Mouse (Mus musculus) brown adipose tissue, adult 24 weeks (tissue): ENCODE data around the gene Col13a1. TPM values are rescaled to one million over a fixed set of nuclear protein-coding genes. Genes with fewer than 3 reads are reported as not detected.

Experiments
- H3K27ac ChIP-seq: fragments of 200-500 bp; replicated peaks from 2 replicates; pipeline ENCODE4 v1.5.1; 2012; ENCODE audit warnings: low read depth, mild to moderate bottlenecking, low read length
- H3K4me1 ChIP-seq: fragments of 200-500 bp; 2 replicates; pipeline ENCODE4 v1.6.1; 2012; ENCODE audit warnings: low read length, mixed read lengths; ENCODE audit not compliant: control insufficient read depth, insufficient read depth, insufficient read length
- H3K4me3 ChIP-seq: fragments of 200-500 bp; 2 replicates; pipeline ENCODE4 v1.5.1; 2012; ENCODE audit warnings: low read depth, mild to moderate bottlenecking, low read length, moderate library complexity; ENCODE audit not compliant: insufficient read depth
- polyA plus RNA-seq: library from polyadenylated mRNA; stranded (reverse); fragments of >200 nt; gene quantifications from 2 replicates; pipeline ENCODE4 v1.2.4, GENCODE M21; 2012; ENCODE audit not compliant: missing spikeins, insufficient read depth, insufficient read length

Col13a1 gene
- polyA plus RNA-seq, 1 experiment, result 3.3 TPM

GRCm38 (mm10) chr10:61931678-61932077 lies 47.2 kb downstream of the Col13a1 start:
- H3K4me3 ChIP-seq, result no peak overlapping the region
- no peak overlapping the region for H3K27ac ChIP-seq
- H3K4me1 ChIP-seq, result peaks cover 6% of the 10 kb centered on the region

GRCm38 (mm10) chr10:61929901-61930300 lies 49.0 kb downstream of the Col13a1 start:
- Histone ChIP-seq H3K27ac (no peak overlapping the region), H3K4me3 (no peak overlapping the region), H3K4me1 (peaks cover 6% of the 10 kb centered on the region)

- Histone ChIP-seq H3K27ac (no peak overlapping the region), H3K4me1 (peaks cover 6% of the 10 kb centered on the region), H3K4me3 (peak overlapping the region; percentile 29; the same call in 1 of the 2 replicates)
These were observed 49.9 kb downstream of the Col13a1 start for GRCm38 (mm10) chr10:61928725-61929651.

- Histone ChIP-seq H3K4me1 (peaks cover 6% of the 10 kb centered on the region), H3K4me3 (no peak overlapping the region), H3K27ac (no peak overlapping the region)
These were observed 53.2 kb downstream of the Col13a1 start for GRCm38 (mm10) chr10:61925691-61926090.

- no peak overlapping the region for H3K4me3 ChIP-seq
These were observed 58.1 kb downstream of the Col13a1 start for GRCm38 (mm10) chr10:61920655-61921365.

GRCm38 (mm10) chr10:61919924-61920654 lies 58.8 kb downstream of the Col13a1 start:
- Histone ChIP-seq H3K4me1 (no peaks in the 10 kb centered on the region), H3K4me3 (no peak overlapping the region), H3K27ac (no peak overlapping the region)

More at GRCm38 (mm10) chr10:61920655-61921365, 58.1 kb downstream of the Col13a1 start:
- Histone ChIP-seq H3K4me1 (no peaks in the 10 kb centered on the region), H3K27ac (no peak overlapping the region)

GRCm38 (mm10) chr10:61919496-61919895 lies 59.4 kb downstream of the Col13a1 start:
- Histone ChIP-seq H3K27ac (no peak overlapping the region), H3K4me3 (no peak overlapping the region), H3K4me1 (no peaks in the 10 kb centered on the region)

GRCm38 (mm10) chr10:61917066-61917465 lies 61.8 kb downstream of the Col13a1 start:
- Histone ChIP-seq H3K4me3 (no peak overlapping the region), H3K27ac (no peak overlapping the region), H3K4me1 (no peaks in the 10 kb centered on the region)

GRCm38 (mm10) chr10:61911770-61912169 lies 67.1 kb downstream of the Col13a1 start:
- Histone ChIP-seq H3K4me3 (no peak overlapping the region), H3K4me1 (no peaks in the 10 kb centered on the region)

GRCm38 (mm10) chr10:61909004-61909403 lies 69.9 kb downstream of the Col13a1 start:
- H3K27ac ChIP-seq, result no peak overlapping the region
- no peak overlapping the region for H3K4me3 ChIP-seq
- H3K4me1 ChIP-seq, result no peaks in the 10 kb centered on the region

More at GRCm38 (mm10) chr10:61911770-61912169, 67.1 kb downstream of the Col13a1 start:
- no peak overlapping the region for H3K27ac ChIP-seq

GRCm38 (mm10) chr10:61906226-61906625 lies 72.7 kb downstream of the Col13a1 start:
- H3K4me3 ChIP-seq, result no peak overlapping the region
- H3K27ac ChIP-seq, result no peak overlapping the region
- no peaks in the 10 kb centered on the region for H3K4me1 ChIP-seq

GRCm38 (mm10) chr10:61905308-61905707 lies 73.6 kb downstream of the Col13a1 start:
- Histone ChIP-seq H3K4me3 (no peak overlapping the region), H3K27ac (no peak overlapping the region)

GRCm38 (mm10) chr10:61898116-61898515 lies 80.8 kb downstream of the Col13a1 start:
- no peak overlapping the region for H3K27ac ChIP-seq
- no peaks in the 10 kb centered on the region for H3K4me1 ChIP-seq
- H3K4me3 ChIP-seq, result no peak overlapping the region

More at GRCm38 (mm10) chr10:61905308-61905707, 73.6 kb downstream of the Col13a1 start:
- H3K4me1 ChIP-seq, result no peaks in the 10 kb centered on the region

GRCm38 (mm10) chr10:61894564-61894963 lies 84.3 kb downstream of the Col13a1 start:
- Histone ChIP-seq H3K4me1 (no peaks in the 10 kb centered on the region), H3K4me3 (no peak overlapping the region), H3K27ac (no peak overlapping the region)

- Histone ChIP-seq H3K27ac (no peak overlapping the region), H3K4me1 (no peaks in the 10 kb centered on the region), H3K4me3 (no peak overlapping the region)
These were observed 87.8 kb downstream of the Col13a1 start for GRCm38 (mm10) chr10:61891138-61891537.
